Mouse (Mus musculus): ENCODE data around the gene Ift140. TPM values are rescaled to one million over a fixed set of nuclear protein-coding genes. Genes with fewer than 3 reads are reported as not detected.

Gene Ift140
- polyA plus RNA-seq, 1 experiment from 2014 or later: 51.6 TPM

- H3K27me3 ChIP-seq (replicated peaks; ENCODE audit: control insufficient read depth, insufficient read depth, low read length): no peaks in the 10 kb centered on the region
- H3K4me2 ChIP-seq: peak overlapping the region; percentile 84
- DNase-seq (ENCODE audit: low spot score): peak; percentile 78
- peak; percentile 87 for ATAC-seq (replicated peaks; ENCODE audit: low FRiP score)
- peak overlapping the region; percentile 96 for H3K4me3 ChIP-seq (ENCODE audit: low read depth, low read length)
- H3K27ac ChIP-seq (ENCODE audit: low read depth, low read length): peak overlapping the region; percentile 79
- peaks cover 7% of the 10 kb centered on the region for H3K4me1 ChIP-seq (replicated peaks; ENCODE audit: control insufficient read depth, insufficient read depth, low read length)
- H3K36me3 ChIP-seq (ENCODE audit: control insufficient read depth, insufficient read depth, low read length): peaks cover 7% of the 10 kb centered on the region; the same call in 1 of the 2 replicates
- WGBS: under 1% methylated on average over 55 of the region's 55 CpGs
- H3K9me3 ChIP-seq (ENCODE audit: control insufficient read depth, low read length): no peaks in the 10 kb centered on the region
- peak overlapping the region; percentile 69 for H3K9ac ChIP-seq (ENCODE audit: low read depth, low read length)
These were observed 627 bp downstream of the Ift140 start for GRCm38 (mm10) chr17:25016292-25017132.

DNA sequence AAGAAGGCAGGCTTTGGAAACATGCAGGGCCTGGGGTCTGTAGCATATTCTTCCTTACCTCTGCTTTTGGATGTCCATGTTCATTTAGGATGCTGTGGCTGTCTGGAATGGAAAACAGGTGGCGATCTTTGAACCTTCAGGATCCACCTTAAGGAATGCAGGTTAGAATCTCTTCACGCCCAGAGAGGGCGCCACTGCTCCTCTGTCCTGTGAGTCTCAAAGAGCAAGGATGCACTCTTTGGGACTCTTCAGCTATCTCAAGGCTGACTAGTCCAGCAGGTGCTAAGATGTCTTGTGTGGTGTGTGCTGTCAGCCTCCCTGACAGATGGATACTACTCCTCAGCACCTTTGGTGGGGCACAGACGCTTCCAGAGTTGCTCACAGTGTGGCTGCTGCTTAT, 20.3 kb downstream of the Ift140 start:
- H3K4me3 ChIP-seq (ENCODE audit: low read depth, low read length): no peak overlapping the region
- 60% methylated on average over 4 of the region's 4 CpGs for WGBS
- no peak for DNase-seq (ENCODE audit: low spot score)
- H3K9me3 ChIP-seq (ENCODE audit: control insufficient read depth, low read length): no peaks in the 10 kb centered on the region
- H3K36me3 ChIP-seq (ENCODE audit: control insufficient read depth, insufficient read depth, low read length): peaks cover 3% of the 10 kb centered on the region; the same call in 1 of the 2 replicates
- no peak overlapping the region for H3K9ac ChIP-seq (ENCODE audit: low read depth, low read length)
- no peak for ATAC-seq (replicated peaks; ENCODE audit: low FRiP score)
- H3K27me3 ChIP-seq (replicated peaks; ENCODE audit: control insufficient read depth, insufficient read depth, low read length): no peaks in the 10 kb centered on the region
- no peak overlapping the region for H3K4me2 ChIP-seq
- no peak overlapping the region for H3K27ac ChIP-seq (ENCODE audit: low read depth, low read length)
- H3K4me1 ChIP-seq (replicated peaks; ENCODE audit: control insufficient read depth, insufficient read depth, low read length): no peaks in the 10 kb centered on the region

- WGBS: 53% methylated on average over 7 of the region's 7 CpGs
- no peak for ATAC-seq (replicated peaks; ENCODE audit: low FRiP score)
These were observed 29.0 kb downstream of the Ift140 start for GRCm38 (mm10) chr17:25044879-25045278.

GRCm38 (mm10) chr17:25045281-25045680, 29.4 kb downstream of the Ift140 start:
- WGBS: 83% methylated on average over 4 of the region's 4 CpGs
- ATAC-seq (replicated peaks; ENCODE audit: low FRiP score) (no peak), DNase-seq (ENCODE audit: low spot score) (no peak)
- Histone ChIP-seq H3K27me3 (replicated peaks; ENCODE audit: control insufficient read depth, insufficient read depth, low read length) (no peaks in the 10 kb centered on the region), H3K9me3 (ENCODE audit: control insufficient read depth, low read length) (no peaks in the 10 kb centered on the region), H3K4me2 (no peak overlapping the region), H3K4me1 (replicated peaks; ENCODE audit: control insufficient read depth, insufficient read depth, low read length) (no peaks in the 10 kb centered on the region; the same call in 1 of the 2 replicates), H3K27ac (ENCODE audit: low read depth, low read length) (no peak overlapping the region), H3K9ac (ENCODE audit: low read depth, low read length) (no peak overlapping the region), H3K36me3 (ENCODE audit: control insufficient read depth, insufficient read depth, low read length) (no peaks in the 10 kb centered on the region), H3K4me3 (ENCODE audit: low read depth, low read length) (no peak overlapping the region)

More at GRCm38 (mm10) chr17:25044879-25045278, 29.0 kb downstream of the Ift140 start:
- Histone ChIP-seq H3K36me3 (ENCODE audit: control insufficient read depth, insufficient read depth, low read length) (no peaks in the 10 kb centered on the region), H3K4me3 (ENCODE audit: low read depth, low read length) (no peak overlapping the region), H3K4me1 (replicated peaks; ENCODE audit: control insufficient read depth, insufficient read depth, low read length) (no peaks in the 10 kb centered on the region; the same call in 1 of the 2 replicates), H3K9me3 (ENCODE audit: control insufficient read depth, low read length) (no peaks in the 10 kb centered on the region), H3K27me3 (replicated peaks; ENCODE audit: control insufficient read depth, insufficient read depth, low read length) (no peaks in the 10 kb centered on the region), H3K9ac (ENCODE audit: low read depth, low read length) (no peak overlapping the region), H3K4me2 (no peak overlapping the region), H3K27ac (ENCODE audit: low read depth, low read length) (no peak overlapping the region)
- DNase-seq (ENCODE audit: low spot score): no peak

DNA sequence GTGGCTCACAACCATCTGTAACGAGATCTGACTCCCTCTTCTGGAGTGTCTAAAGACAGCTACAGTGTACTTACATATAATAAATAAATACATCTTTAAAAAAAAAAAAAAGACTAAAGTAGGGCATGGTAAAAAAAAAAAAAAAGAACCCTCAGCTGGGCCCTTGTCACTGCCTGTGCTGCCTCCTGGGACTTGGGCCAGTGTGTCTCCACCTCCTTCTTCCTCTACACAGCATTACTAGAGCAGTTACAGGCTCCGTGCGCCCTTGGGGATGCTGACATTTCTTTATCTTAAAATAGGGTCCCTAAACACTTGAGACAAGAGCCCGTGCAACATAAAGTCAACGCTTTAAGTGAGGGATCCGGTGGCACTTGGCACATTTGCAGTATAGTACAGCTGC, 31.3 kb downstream of the Ift140 start:
- Histone ChIP-seq H3K27ac (ENCODE audit: low read depth, low read length) (no peak overlapping the region), H3K4me1 (replicated peaks; ENCODE audit: control insufficient read depth, insufficient read depth, low read length) (no peaks in the 10 kb centered on the region; the same call in 1 of the 2 replicates), H3K27me3 (replicated peaks; ENCODE audit: control insufficient read depth, insufficient read depth, low read length) (no peaks in the 10 kb centered on the region), H3K4me2 (no peak overlapping the region), H3K36me3 (ENCODE audit: control insufficient read depth, insufficient read depth, low read length) (no peaks in the 10 kb centered on the region), H3K4me3 (ENCODE audit: low read depth, low read length) (no peak overlapping the region), H3K9ac (ENCODE audit: low read depth, low read length) (no peak overlapping the region), H3K9me3 (ENCODE audit: control insufficient read depth, low read length) (no peaks in the 10 kb centered on the region)
- WGBS: 88% methylated on average over 5 of the region's 6 CpGs
- no peak for ATAC-seq (replicated peaks; ENCODE audit: low FRiP score)
- DNase-seq (ENCODE audit: low spot score): no peak

GRCm38 (mm10) chr17:25053274-25053673, 37.4 kb downstream of the Ift140 start:
- H3K9me3 ChIP-seq (ENCODE audit: control insufficient read depth, low read length): no peaks in the 10 kb centered on the region
- no peak overlapping the region for H3K4me3 ChIP-seq (ENCODE audit: low read depth, low read length)
- ATAC-seq (replicated peaks; ENCODE audit: low FRiP score) (no peak), DNase-seq (ENCODE audit: low spot score) (no peak)
- H3K27me3 ChIP-seq (replicated peaks; ENCODE audit: control insufficient read depth, insufficient read depth, low read length): no peaks in the 10 kb centered on the region
- no peak overlapping the region for H3K27ac ChIP-seq (ENCODE audit: low read depth, low read length)
- no peaks in the 10 kb centered on the region for H3K4me1 ChIP-seq (replicated peaks; ENCODE audit: control insufficient read depth, insufficient read depth, low read length)
- H3K36me3 ChIP-seq (ENCODE audit: control insufficient read depth, insufficient read depth, low read length): 0 out of 2 replicates have a peak, but pooled peaks cover 2% of the 10 kb centered on the region
- H3K4me2 ChIP-seq: no peak overlapping the region
- H3K9ac ChIP-seq (ENCODE audit: low read depth, low read length): no peak overlapping the region
- WGBS: 76% methylated on average over 9 of the region's 9 CpGs

DNA sequence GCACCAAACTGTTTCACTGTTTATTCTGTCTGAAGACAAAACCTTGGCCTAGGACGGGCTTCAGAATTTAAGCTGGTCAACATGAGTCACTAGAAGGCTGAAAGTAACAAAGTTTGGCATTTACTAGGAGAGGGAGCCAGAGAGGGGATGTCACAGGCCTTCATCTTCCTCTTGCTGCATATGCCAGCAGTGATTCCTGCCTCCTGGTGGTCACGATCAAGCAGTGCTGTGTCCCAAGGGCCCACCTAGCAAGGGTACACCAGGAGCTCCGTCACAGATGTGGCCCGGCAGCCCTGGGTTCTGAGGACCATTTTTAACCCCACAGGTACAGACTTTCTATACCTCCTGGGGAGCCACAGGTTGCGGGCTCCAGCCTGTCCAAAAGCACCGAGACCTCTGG, 41.2 kb downstream of the Ift140 start:
- Histone ChIP-seq H3K9ac (ENCODE audit: low read depth, low read length) (no peak overlapping the region), H3K4me3 (ENCODE audit: low read depth, low read length) (no peak overlapping the region), H3K9me3 (ENCODE audit: control insufficient read depth, low read length) (no peaks in the 10 kb centered on the region), H3K27me3 (replicated peaks; ENCODE audit: control insufficient read depth, insufficient read depth, low read length) (no peaks in the 10 kb centered on the region), H3K36me3 (ENCODE audit: control insufficient read depth, insufficient read depth, low read length) (peaks cover 2% of the 10 kb centered on the region; the same call in 1 of the 2 replicates), H3K4me2 (no peak overlapping the region), H3K27ac (ENCODE audit: low read depth, low read length) (no peak overlapping the region), H3K4me1 (replicated peaks; ENCODE audit: control insufficient read depth, insufficient read depth, low read length) (no peaks in the 10 kb centered on the region)
- 86% methylated on average over 6 of the region's 6 CpGs for WGBS
- ATAC-seq (replicated peaks; ENCODE audit: low FRiP score) (no peak), DNase-seq (ENCODE audit: low spot score) (no peak)

GRCm38 (mm10) chr17:25063261-25063660, 47.4 kb downstream of the Ift140 start:
- WGBS: 91% methylated on average over 4 of the region's 4 CpGs
- no peaks in the 10 kb centered on the region for H3K9me3 ChIP-seq (ENCODE audit: control insufficient read depth, low read length)
- H3K27me3 ChIP-seq (replicated peaks; ENCODE audit: control insufficient read depth, insufficient read depth, low read length): no peaks in the 10 kb centered on the region
- no peak overlapping the region for H3K27ac ChIP-seq (ENCODE audit: low read depth, low read length)
- DNase-seq (ENCODE audit: low spot score) (no peak), ATAC-seq (replicated peaks; ENCODE audit: low FRiP score) (no peak)
- H3K4me2 ChIP-seq: no peak overlapping the region
- H3K36me3 ChIP-seq (ENCODE audit: control insufficient read depth, insufficient read depth, low read length): no peaks in the 10 kb centered on the region; the same call in 1 of the 2 replicates
- H3K4me1 ChIP-seq (replicated peaks; ENCODE audit: control insufficient read depth, insufficient read depth, low read length): peaks cover 2% of the 10 kb centered on the region; the same call in 1 of the 2 replicates
- H3K4me3 ChIP-seq (ENCODE audit: low read depth, low read length): no peak overlapping the region
- no peak overlapping the region for H3K9ac ChIP-seq (ENCODE audit: low read depth, low read length)

GRCm38 (mm10) chr17:25063872-25064271, 48.0 kb downstream of the Ift140 start:
- H3K4me2 ChIP-seq: no peak overlapping the region
- ATAC-seq (replicated peaks; ENCODE audit: low FRiP score): no peak
- H3K27ac ChIP-seq (ENCODE audit: low read depth, low read length): no peak overlapping the region
- WGBS: 76% methylated on average over 12 of the region's 12 CpGs
- H3K36me3 ChIP-seq (ENCODE audit: control insufficient read depth, insufficient read depth, low read length): no peaks in the 10 kb centered on the region; the same call in 1 of the 2 replicates
- no peaks in the 10 kb centered on the region for H3K27me3 ChIP-seq (replicated peaks; ENCODE audit: control insufficient read depth, insufficient read depth, low read length)
- peaks cover 6% of the 10 kb centered on the region for H3K4me1 ChIP-seq (replicated peaks; ENCODE audit: control insufficient read depth, insufficient read depth, low read length)
- no peak overlapping the region for H3K4me3 ChIP-seq (ENCODE audit: low read depth, low read length)
- H3K9me3 ChIP-seq (ENCODE audit: control insufficient read depth, low read length): no peaks in the 10 kb centered on the region
- H3K9ac ChIP-seq (ENCODE audit: low read depth, low read length): no peak overlapping the region
- DNase-seq (ENCODE audit: low spot score): no peak
